Mouse (Mus musculus) lung, embryonic 16.5 days (tissue): ENCODE results near the gene Olfr944. TPM values are rescaled to one million over a fixed set of nuclear protein-coding genes. Genes with fewer than 3 reads are reported as not detected.

ENCODE experiments used
- ATAC-seq: fragments of 200-750 bp; cut with Nextera tagmentation; 2 replicates; pipeline ENCODE4 v1.8.0; 2017; ENCODE audit warnings: low read depth, mild to moderate bottlenecking, moderate library complexity
- H3K27ac ChIP-seq: fragments of 300-500 bp; sonication (generic); 2 replicates; pipeline ENCODE4 v1.5.1; 2014; ENCODE audit warnings: mild to moderate bottlenecking, control low read depth, low read length
- H3K27me3 ChIP-seq: fragments of 300-500 bp; sonication (generic); 2 replicates; pipeline ENCODE4 v1.6.1; 2014; ENCODE audit warnings: low read depth, low read length, mixed read lengths; ENCODE audit not compliant: control insufficient read depth, insufficient read depth
- H3K36me3 ChIP-seq: fragments of 300-500 bp; sonication (generic); 2 replicates; pipeline ENCODE4 v1.6.1; 2014; ENCODE audit warnings: low read length; ENCODE audit not compliant: control insufficient read depth, insufficient read depth
- H3K4me1 ChIP-seq: fragments of 300-500 bp; sonication (generic); replicated peaks from 2 replicates; pipeline ENCODE4 v1.6.1; 2014; ENCODE audit warnings: low read length, mixed read lengths; ENCODE audit not compliant: control insufficient read depth, insufficient read depth
- H3K4me2 ChIP-seq: fragments of 300-500 bp; sonication (generic); 2 replicates; pipeline ENCODE4 v1.6.1; 2014; ENCODE audit warnings: low read depth, low read length, control low read depth
- H3K4me3 ChIP-seq: fragments of 300-500 bp; sonication (generic); 2 replicates; pipeline ENCODE4 v1.5.1; 2014; ENCODE audit warnings: mild to moderate bottlenecking, low read length, control low read depth
- H3K9ac ChIP-seq: fragments of 300-500 bp; sonication (generic); 2 replicates; pipeline ENCODE4 v1.6.1; 2014; ENCODE audit warnings: low read length, control low read depth
- H3K9me3 ChIP-seq: fragments of 300-500 bp; sonication (generic); 2 replicates; pipeline ENCODE4 v1.6.1; 2016; ENCODE audit warnings: low read length; ENCODE audit not compliant: control insufficient read depth
- WGBS: fragments of 180-500 bp; shearing (Covaris S2); extraction: QIAGEN DNeasy Blood & Tissue Kit; methylation state at CpG from one replicate; pipeline ENCODE4 v1.1.7; 2014; 5-methylcytosine and 5-hydroxymethylcytosine counted together
- polyA plus RNA-seq: library from polyadenylated mRNA; unstranded; fragments of >200 nt; fragmentation: Nextera tagmentation; extraction: Ambion mirVana; gene quantifications from 2 replicates; pipeline ENCODE4 v1.2.1, GENCODE M21; 2015

Gene Olfr944
- not detected in 2 replicates for polyA plus RNA-seq

DNA sequence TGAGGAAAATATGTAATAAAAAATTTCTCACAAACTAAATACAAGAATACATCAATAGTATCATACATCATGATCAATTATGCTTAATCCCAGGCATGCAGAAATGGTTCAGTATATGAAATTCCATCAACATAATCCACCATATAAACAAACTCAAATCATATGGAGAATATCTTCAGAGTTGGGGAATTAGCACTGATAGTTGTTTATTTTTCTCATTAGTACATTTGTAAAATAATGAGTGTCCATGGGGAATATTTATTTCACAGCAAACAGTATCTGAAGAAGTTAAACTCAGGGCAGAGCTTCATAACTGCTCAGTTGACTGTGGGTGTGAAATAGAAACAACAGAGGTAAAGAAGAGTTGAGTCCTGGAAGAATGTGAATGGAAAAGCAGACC, at the start of gene Olfr944:
Gene Olfr944, plus strand, starts transcription at position 301 of the 400 bp plus-strand sequence.
- H3K4me2 ChIP-seq: no peak within 1 kb of the TSS
- no peak within 1 kb of the TSS for H3K9ac ChIP-seq
- H3K4me1 ChIP-seq: no peaks in the 10 kb centered on the region
- no peak for ATAC-seq
- H3K27ac ChIP-seq: no peak within 1 kb of the TSS
- H3K4me3 ChIP-seq: no peak within 1 kb of the TSS
- H3K9me3 ChIP-seq: no peaks in the 10 kb centered on the region
- H3K27me3 ChIP-seq: no peaks in the 10 kb centered on the region
- no peaks in the 10 kb centered on the region for H3K36me3 ChIP-seq

DNA sequence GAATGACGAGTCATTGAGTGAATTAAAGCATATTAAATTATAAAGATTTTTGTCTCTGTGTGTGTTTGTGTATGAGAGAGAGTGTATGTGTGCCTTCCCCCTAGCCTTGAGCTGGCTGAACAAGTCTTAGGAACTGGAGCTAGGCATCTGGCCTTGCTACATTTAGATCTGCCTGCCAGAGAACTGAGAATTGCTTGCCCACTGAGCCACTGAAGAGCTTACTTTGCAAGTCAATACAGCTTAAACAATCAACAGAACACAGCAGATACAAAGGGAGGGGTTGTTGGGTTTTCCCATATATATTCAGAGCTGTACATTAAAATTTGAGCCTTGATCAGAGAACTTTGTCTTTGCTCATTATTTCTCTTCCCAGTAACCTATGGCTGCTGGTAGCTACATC, 49.3 kb upstream of the Olfr944 start:
- H3K4me1 ChIP-seq: no peaks in the 10 kb centered on the region
- H3K27ac ChIP-seq: no peak overlapping the region
- ATAC-seq: no peak
- no peak overlapping the region for H3K4me2 ChIP-seq
- H3K27me3 ChIP-seq: no peaks in the 10 kb centered on the region
- no peak overlapping the region for H3K9ac ChIP-seq
- WGBS: 30% methylated on average over 1 of the region's 1 CpGs
- no peaks in the 10 kb centered on the region for H3K36me3 ChIP-seq
- H3K4me3 ChIP-seq: no peak overlapping the region
- H3K9me3 ChIP-seq: no peaks in the 10 kb centered on the region

DNA sequence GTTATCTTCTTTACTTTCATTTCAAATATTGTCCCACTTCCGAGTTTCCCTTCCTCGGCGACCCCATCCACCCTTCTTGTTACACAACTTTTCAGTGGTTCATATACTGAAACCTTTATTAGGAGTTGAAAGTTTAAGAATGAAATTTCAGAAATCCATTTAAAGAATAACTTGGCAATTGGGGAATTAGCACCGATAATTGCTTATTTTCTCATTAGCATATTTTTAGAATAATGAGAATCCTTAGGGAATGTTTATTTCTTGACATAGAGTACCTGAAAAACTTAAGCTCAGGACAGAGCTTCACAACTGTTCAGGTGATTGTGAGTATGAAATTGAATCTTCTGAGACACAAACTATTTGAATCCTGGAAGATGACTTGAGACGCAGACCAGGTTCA, 35.7 kb upstream of the Olfr944 start, which contains the start of gene Olfr943:
Gene Olfr943, plus strand, starts transcription at position 301 of the 400 bp plus-strand sequence.
- no peak for ATAC-seq
- Histone ChIP-seq H3K9me3 (peaks cover 2% of the 10 kb centered on the region; the same call in 1 of the 2 replicates), H3K9ac (no peak within 1 kb of the TSS), H3K4me2 (no peak within 1 kb of the TSS), H3K4me3 (no peak within 1 kb of the TSS), H3K27me3 (no peaks in the 10 kb centered on the region), H3K4me1 (no peaks in the 10 kb centered on the region), H3K27ac (no peak within 1 kb of the TSS), H3K36me3 (no peaks in the 10 kb centered on the region)
- WGBS: 87% methylated on average over 5 of the region's 5 CpGs

DNA sequence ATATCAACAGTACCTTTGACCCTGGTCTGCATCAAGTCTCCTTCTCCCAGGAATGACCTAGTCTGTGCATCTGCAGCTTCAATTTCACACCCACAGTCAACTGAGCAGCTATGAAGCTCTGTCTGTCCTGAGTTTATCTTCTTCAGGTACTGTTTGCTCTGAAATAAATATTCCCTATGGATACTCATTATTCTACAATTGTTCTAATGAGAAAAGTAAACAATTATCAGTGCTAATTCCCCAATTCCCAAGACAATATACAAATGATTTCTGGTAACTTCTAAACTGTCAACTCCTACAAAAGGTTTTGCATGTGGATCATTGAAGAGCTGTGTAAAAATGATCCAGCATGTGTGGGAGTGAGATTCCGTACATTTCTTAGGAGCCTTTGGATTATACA, 48.2 kb downstream of the Olfr944 start, which contains the start of gene Olfr1537:
Gene Olfr1537, minus strand, starts transcription at position 101 of the 400 bp plus-strand sequence.
- ATAC-seq: no peak
- no peaks in the 10 kb centered on the region for H3K4me1 ChIP-seq
- no peak within 1 kb of the TSS for H3K4me3 ChIP-seq
- H3K36me3 ChIP-seq: no peaks in the 10 kb centered on the region
- H3K4me2 ChIP-seq: no peak within 1 kb of the TSS
- WGBS: 76% methylated on average over 1 of the region's 1 CpGs
- no peaks in the 10 kb centered on the region for H3K9me3 ChIP-seq
- no peaks in the 10 kb centered on the region for H3K27me3 ChIP-seq
- H3K27ac ChIP-seq: no peak within 1 kb of the TSS
- no peak within 1 kb of the TSS for H3K9ac ChIP-seq

Other genes with a start within 250 kb of the Olfr944 start
- gene Olfr933, start 229.6 kb upstream of the Olfr944 start, polyA plus RNA-seq: not detected in 2 replicates
- not detected in 2 replicates for gene Olfr934, start 213.6 kb upstream of the Olfr944 start, polyA plus RNA-seq
- gene Olfr935, start 202.2 kb upstream of the Olfr944 start, polyA plus RNA-seq: not detected in 2 replicates
- gene Olfr146, start 178.5 kb upstream of the Olfr944 start, polyA plus RNA-seq: not detected in 2 replicates
- not detected in 2 replicates for gene Olfr937, start 137.0 kb upstream of the Olfr944 start, polyA plus RNA-seq
- not detected in 2 replicates for gene Olfr938, start 123.0 kb upstream of the Olfr944 start, polyA plus RNA-seq
- not detected in 2 replicates for gene Olfr27, start 73.8 kb upstream of the Olfr944 start, polyA plus RNA-seq
- gene Olfr943, start 35.6 kb upstream of the Olfr944 start, polyA plus RNA-seq: not detected in 2 replicates
- gene Olfr1537, start 48.1 kb downstream of the Olfr944 start, polyA plus RNA-seq: not detected in 2 replicates
- not detected in 2 replicates for gene Olfr945, start 74.9 kb downstream of the Olfr944 start, polyA plus RNA-seq
- gene Olfr948, start 124.1 kb downstream of the Olfr944 start, polyA plus RNA-seq: not detected in 2 replicates
- not detected in 2 replicates for gene Olfr951, start 185.5 kb downstream of the Olfr944 start, polyA plus RNA-seq
- gene Olfr952, start 225.2 kb downstream of the Olfr944 start, polyA plus RNA-seq: not detected in 2 replicates